Mouse (Mus musculus) ovary, postnatal 36 days (tissue): ENCODE results near the gene 1600014C23Rik.
A peak's percentile ranks its signal among the peaks of the same experiment; 100 is the strongest.

Experiments used
- DNase-seq: peaks from one replicate; pipeline ENCODE4 v3.0.0; 2022; ENCODE audit warnings: low spot score, mixed read lengths

Gene 1600014C23Rik

DNA sequence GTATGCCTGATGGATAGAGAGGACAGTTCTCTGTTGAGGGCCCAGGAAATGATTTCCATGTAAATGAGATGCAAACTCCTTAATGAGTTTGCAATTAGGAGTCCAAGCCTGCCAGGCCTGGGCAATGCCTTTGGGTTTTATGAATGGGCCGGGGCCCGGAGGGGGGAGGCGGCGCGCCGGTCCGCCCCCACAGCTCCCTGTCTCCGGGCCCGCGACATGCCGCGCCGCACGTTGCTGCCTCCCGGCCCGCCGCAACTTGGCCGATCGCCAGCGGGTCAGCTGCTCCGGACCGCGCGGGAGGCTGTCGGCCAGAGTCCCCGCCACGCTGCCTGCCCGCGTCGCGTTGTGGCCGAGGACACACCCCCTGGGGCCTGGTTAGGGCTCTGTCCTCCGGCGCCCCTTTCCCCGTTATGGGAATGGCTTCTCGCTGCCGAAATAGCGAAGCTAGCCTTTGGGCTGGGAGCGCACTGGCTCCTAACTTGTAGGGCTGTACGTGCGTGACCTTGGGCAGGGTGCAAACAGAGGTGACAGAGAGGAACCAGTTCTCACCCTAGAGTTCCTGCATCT is at the start of gene 1600014C23Rik:
1600014C23Rik (minus strand) TSS at position 110 of the 567 bp plus-strand sequence.
- DNase-seq: peak; percentile 65

DNA sequence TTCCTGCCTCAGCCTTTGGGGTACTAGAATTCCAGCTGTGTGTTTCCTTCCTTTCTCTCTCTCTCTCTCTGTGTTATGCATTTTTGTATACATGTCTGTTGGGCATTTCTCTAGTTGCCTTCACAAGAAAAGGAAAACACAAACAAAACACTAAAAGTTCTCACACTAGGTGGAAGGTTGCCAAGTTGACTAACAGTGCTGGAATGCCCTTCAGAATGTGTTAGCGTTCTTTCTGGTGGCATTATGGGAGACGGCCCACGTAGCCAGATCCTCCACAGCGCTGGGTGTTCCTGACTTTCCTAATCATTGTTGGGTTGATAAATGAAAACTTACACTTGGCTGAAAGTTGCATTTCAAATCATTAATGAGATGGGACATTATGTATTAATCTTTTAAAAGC is 44.8 kb upstream of the 1600014C23Rik start:
- no peak for DNase-seq

DNA sequence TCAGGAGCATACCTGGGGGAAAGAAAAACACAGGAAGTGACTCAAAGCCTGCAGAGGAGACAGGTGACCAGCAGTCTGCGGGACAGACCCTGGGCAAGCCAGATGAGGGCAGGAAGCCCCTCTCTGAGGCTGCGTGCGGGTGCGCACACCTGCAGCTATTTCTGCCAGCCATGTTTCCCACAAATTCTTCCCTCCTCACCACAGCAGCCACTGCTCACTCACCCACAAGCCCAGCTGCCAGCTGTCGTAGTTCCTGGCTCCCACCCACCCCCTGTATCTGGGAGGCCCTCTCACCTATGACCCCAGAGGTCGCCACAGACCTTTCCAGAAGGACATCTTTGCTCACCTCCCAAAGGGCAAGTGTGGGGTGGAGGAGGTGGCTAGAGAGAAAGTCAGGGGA is 43.8 kb upstream of the 1600014C23Rik start:
- DNase-seq: no peak

- DNase-seq: no peak
These were observed 42.5 kb upstream of the 1600014C23Rik start for GRCm38 (mm10) chr17:45776185-45776584.

DNA sequence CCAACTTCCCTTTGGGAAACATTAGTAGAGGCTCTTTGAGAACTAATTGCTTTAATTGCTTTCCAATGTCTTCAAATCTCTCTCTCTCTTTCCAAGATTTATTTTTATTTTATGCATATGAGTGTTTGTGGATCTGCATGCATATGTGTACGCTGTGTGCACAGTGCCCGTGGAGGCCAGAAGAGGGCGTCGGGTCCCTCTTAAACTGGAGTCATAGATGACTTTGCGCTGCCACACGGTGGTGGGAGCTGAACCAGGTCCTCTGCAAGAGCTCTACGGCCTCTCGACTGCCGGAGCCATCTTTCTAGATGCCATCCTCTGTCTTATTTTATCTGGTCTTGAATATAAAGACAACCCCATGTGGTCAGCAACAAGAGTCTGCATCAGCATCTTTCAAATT is 41.8 kb upstream of the 1600014C23Rik start:
- no peak for DNase-seq

- no peak for DNase-seq
These were observed 38.9 kb upstream of the 1600014C23Rik start for GRCm38 (mm10) chr17:45772566-45772965.

- DNase-seq: no peak
These were observed 38.5 kb upstream of the 1600014C23Rik start for GRCm38 (mm10) chr17:45772096-45772495.

- DNase-seq: no peak
These were observed 36.8 kb upstream of the 1600014C23Rik start for GRCm38 (mm10) chr17:45770441-45770840.

DNA sequence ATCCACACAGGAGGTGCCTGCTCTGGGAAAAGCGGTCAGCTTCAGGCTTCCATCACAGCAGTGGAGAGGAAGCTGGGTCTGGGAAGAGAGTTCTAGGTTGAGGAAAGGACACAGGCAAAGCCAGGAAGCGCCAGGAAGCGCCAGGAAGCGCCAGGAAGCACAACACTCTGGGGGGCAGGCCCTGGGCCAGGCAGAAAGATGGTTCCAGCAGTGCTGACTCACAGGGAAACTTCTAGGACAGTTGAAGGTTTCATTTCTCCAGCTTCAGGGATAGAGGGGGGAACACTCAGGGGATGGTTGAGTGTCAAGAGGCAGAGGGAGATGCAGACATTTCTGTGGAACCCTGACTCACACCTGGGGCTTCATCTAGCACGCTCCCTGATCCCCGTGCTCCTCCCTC is 36.2 kb upstream of the 1600014C23Rik start:
- no peak for DNase-seq

- no peak for DNase-seq
These were observed 34.0 kb upstream of the 1600014C23Rik start for GRCm38 (mm10) chr17:45767536-45768146.

GRCm38 (mm10) chr17:45766735-45767535 is 33.3 kb upstream of the 1600014C23Rik start:
- peak; percentile 66 for DNase-seq

DNA sequence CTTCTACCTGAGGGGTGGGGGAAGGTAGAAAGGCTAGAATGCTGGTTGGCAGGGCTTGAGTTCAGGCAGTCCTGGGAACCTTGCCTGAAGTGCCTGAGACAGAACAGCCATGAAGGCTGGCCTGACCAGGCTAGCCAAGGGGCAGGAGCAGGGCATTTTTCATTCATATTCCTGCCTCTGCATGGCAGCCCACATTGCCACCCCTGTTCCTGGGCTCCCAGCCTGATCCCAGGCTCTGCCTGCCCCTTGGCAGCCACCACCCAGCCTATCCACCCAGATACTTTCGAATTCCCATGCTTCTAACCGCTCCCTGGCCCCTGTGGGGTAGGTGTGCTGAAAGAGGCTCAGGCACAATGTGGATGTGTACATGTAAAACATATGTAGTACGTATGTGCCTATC is 32.3 kb upstream of the 1600014C23Rik start:
- DNase-seq: no peak

GRCm38 (mm10) chr17:45763188-45763587 is 29.5 kb upstream of the 1600014C23Rik start:
- DNase-seq: no peak

GRCm38 (mm10) chr17:45761902-45762301 is 28.3 kb upstream of the 1600014C23Rik start:
- no peak for DNase-seq

DNA sequence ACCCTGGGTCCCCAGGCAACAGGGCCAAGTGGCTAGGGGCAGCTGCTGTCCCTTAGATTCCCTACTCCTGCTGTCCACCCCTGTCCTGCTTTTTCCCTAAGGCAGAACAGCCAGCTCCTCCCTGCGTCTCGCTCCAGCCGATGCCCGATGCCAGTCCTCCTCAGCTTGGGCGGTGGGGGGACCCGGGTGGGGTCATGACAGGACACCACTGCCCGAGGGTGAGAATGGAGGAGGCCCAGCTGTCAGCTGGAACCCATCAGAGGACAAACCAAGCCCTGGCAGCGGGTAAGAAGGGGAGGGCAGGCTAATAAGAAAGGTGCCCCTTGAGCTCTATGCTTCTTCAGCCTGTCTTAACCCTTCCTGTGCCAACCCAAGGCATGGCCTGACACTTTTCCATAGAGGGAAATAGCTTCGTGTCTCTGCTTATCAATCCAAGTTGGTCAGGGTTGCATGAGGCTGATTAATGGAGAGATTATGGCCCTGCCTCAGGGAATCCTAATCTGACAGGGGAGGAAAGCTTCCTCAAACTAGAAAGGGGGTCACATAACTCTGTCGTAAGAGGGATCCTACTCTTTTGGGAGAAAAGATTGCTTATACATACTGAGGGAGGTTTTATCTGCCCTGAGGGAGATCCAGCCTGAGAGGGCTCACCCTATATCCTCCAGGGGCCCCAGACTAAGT is 27.5 kb upstream of the 1600014C23Rik start:
- no peak for DNase-seq

DNA sequence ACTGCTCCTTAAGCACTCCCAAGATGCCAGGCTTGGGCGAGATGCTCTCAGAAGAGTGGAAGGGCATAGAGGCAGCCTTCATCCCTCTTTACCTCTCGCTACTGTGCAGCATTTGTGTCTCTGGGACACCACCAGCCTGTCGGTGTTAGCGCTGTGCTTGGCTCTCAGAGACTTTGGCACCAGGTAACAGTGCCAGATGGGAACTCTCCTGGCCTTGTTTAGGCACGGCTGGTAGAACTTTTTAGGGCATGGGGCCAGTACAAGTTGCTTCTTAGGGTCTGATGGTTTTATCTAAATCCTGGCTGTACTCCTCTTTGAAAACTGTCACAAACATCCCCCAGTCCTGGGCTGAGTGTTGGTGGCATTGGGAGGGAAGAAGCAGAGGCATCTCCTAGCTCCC is 26.1 kb upstream of the 1600014C23Rik start:
- DNase-seq: no peak

GRCm38 (mm10) chr17:45758808-45759207 is 25.2 kb upstream of the 1600014C23Rik start:
- no peak for DNase-seq

DNA sequence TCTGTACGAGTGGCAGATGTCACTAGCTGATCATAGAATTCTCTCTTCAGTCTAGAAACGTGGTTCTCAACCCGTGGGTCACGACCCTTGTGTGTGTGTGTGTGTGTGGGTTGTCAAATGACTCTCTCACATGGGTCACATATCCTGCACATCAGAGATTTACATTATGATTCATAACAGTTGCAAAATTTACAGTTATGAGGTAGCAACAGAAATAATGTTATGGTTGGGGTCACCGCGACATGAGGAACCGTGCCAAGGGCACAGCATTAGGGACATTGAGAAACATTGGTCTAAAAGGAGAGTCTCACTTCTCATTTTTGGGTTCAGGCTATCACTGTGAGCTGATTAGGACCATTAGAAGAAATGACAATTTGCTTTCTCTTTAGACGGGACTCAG is 24.3 kb upstream of the 1600014C23Rik start:
- DNase-seq: no peak

DNA sequence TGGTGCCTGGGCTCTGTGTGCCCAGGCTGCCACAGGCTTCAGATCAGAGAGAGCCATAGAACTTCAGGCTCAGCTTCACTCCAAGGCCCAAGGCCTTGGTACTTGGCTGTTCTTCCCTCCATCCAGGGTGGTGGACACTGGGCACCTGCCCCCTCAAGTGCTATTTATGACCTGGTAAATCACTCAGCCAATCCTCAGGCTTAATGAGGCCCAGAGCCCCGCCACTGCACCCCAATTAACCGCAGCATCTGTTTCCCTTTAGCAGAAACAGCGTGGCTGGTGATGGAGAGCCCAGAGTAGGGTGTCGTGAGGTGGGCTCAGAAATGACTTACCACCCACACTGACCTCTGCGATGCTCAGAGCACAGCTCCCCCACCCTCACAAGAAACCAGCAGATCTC is 23.2 kb upstream of the 1600014C23Rik start:
- no peak for DNase-seq

DNA sequence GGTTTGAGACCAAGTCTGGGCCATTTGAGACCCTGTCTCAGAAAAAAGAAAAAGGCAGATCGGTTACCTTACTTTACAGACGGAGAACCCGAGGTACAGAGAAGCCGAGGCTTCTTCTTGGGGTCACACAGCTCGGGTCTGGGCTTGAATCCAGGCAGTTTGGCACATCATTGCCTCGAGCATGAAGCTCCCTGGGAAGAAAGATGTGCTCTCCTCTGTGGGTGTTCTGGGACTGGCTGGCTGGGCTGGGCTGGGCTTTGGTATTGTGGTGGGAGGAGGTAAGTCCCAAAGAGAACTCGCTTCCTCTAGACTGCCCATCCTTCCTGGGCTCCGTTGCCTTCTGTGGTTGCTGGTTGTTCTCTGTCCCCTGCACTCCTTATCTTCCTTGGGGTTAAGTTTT is 22.7 kb upstream of the 1600014C23Rik start:
- DNase-seq: no peak

DNA sequence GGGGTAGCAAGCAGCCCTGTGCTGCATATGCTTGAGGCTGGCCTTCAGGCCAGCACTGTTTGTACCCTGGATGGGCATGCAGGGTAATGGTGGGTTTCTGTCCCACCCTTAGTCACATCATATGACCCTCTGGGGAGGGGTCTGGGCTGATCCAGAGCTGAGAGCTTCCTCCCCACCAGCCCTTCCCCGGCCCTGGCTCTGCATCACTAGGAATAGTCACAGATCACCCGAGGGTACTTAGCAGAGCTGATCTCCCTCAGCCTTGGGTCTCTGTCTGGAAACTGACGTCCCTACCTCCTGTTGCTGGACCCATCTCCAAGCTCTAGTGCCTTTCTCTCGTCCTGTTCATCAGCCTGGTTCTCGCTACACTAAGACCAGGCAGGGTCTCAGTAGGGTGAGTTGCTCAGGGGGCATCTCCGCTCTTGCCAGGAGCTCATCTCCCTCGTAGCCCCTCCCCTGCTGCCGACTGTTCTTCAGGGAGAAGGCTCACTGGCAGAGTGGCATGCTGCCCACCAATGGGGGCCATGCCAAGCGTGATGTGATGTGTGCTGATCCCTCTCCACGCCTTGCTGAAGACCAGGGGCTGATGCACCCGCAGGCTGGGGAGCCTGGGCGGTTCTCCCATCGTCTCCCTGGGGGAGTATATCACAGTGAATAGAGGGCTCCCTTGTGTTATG is 20.7 kb upstream of the 1600014C23Rik start:
- DNase-seq: no peak

DNA sequence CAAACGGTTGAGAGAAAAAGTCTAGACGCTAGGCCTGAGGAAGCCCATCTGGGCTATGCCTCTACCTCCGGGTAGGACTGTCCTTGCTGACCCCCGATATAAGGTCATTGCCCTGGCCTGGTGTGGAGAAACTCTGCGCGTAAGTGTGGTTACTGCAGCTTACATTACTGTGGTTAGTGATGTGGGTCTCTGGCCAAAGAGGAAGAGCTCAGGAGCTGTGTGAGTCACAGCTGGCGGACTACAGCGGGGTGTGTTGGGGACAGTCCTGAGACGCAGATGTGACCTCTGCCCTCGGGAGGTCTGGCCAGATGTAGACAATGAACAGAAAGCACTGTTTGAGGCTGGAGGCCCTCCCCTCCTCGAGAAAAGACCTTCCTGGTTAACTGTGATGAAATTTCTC is 19.0 kb upstream of the 1600014C23Rik start:
- no peak for DNase-seq
